Mouse (Mus musculus) midbrain, embryonic 16.5 days (tissue): ENCODE measurements at regions not wholly inside any gene's neighbourhood (a gene's known extent, or its start where the extent isn't known, plus 50 kb on each side); places are given as distances from the start of the nearest gene placed in this dataset.

Experiments used
- ATAC-seq: fragments of 200-750 bp; cut with Nextera tagmentation; 2 replicates; pipeline ENCODE4 v1.8.0; 2017; ENCODE audit warnings: moderate TSS enrichment
- H3K27ac ChIP-seq: fragments of 300-500 bp; sonication (generic); 2 replicates; pipeline ENCODE4 v1.5.1; 2014; ENCODE audit warnings: mild to moderate bottlenecking, low read length, mixed read lengths
- H3K27me3 ChIP-seq: fragments of 300-500 bp; sonication (generic); 2 replicates; pipeline ENCODE4 v1.6.1; 2014; ENCODE audit warnings: low read depth, low read length, mixed read lengths; ENCODE audit not compliant: control insufficient read depth, insufficient read depth
- H3K36me3 ChIP-seq: fragments of 300-500 bp; sonication (generic); 2 replicates; pipeline ENCODE4 v1.6.1; 2014; ENCODE audit warnings: mild to moderate bottlenecking, low read length, moderate library complexity, mixed read lengths; ENCODE audit not compliant: control insufficient read depth, insufficient read depth
- H3K4me1 ChIP-seq: fragments of 300-500 bp; sonication (generic); 2 replicates; pipeline ENCODE4 v1.6.1; 2014; ENCODE audit warnings: mild to moderate bottlenecking, low read length, mixed read lengths; ENCODE audit not compliant: control insufficient read depth, insufficient read depth
- H3K4me2 ChIP-seq: fragments of 300-500 bp; sonication (generic); 2 replicates; pipeline ENCODE4 v1.6.1; 2014; ENCODE audit warnings: mild to moderate bottlenecking, low read length, mixed read lengths
- H3K4me3 ChIP-seq: fragments of 300-500 bp; sonication (generic); 2 replicates; pipeline ENCODE4 v1.5.1; 2014; ENCODE audit warnings: low read depth, mild to moderate bottlenecking, low read length, moderate library complexity, mixed read lengths
- H3K9ac ChIP-seq: fragments of 300-500 bp; sonication (generic); 2 replicates; pipeline ENCODE4 v1.6.1; 2014; ENCODE audit warnings: low read depth, low read length, mixed read lengths
- H3K9me3 ChIP-seq: fragments of 300-500 bp; sonication (generic); replicated peaks from 2 replicates; pipeline ENCODE4 v1.6.1; 2014; ENCODE audit warnings: mild to moderate bottlenecking, low read length, mixed read lengths; ENCODE audit not compliant: control insufficient read depth, poor library complexity, severe bottlenecking
- WGBS: fragments of 180-500 bp; shearing (Covaris S2); extraction: QIAGEN DNeasy Blood & Tissue Kit; methylation state at CpG from one replicate; pipeline ENCODE4 v1.1.7; 2014; 5-methylcytosine and 5-hydroxymethylcytosine counted together

GRCm38 (mm10) chr12:15912491-15912890 is 95.8 kb upstream of the Trib2 start:
- 93% methylated on average over 3 of the region's 3 CpGs for WGBS
- Histone ChIP-seq H3K27ac (no peak overlapping the region), H3K36me3 (no peaks in the 10 kb centered on the region), H3K27me3 (no peaks in the 10 kb centered on the region), H3K9me3 (no peaks in the 10 kb centered on the region), H3K4me1 (no peaks in the 10 kb centered on the region), H3K4me2 (no peak overlapping the region), H3K9ac (no peak overlapping the region), H3K4me3 (no peak overlapping the region)
- ATAC-seq = no peak

GRCm38 (mm10) chr12:15911254-15911991 is 94.7 kb upstream of the Trib2 start:
- no peak overlapping the region for H3K4me3 ChIP-seq
- 96% methylated on average over 1 of the region's 1 CpGs for WGBS

GRCm38 (mm10) chr12:15897539-15897938 is 80.8 kb upstream of the Trib2 start:
- no peak overlapping the region for H3K9ac ChIP-seq
- H3K4me2 ChIP-seq = no peak overlapping the region
- no peak overlapping the region for H3K4me3 ChIP-seq
- H3K36me3 ChIP-seq = no peaks in the 10 kb centered on the region
- 43% methylated on average over 2 of the region's 2 CpGs for WGBS
- peak; percentile 66; the same call in 1 of the 2 replicates for ATAC-seq
- no peaks in the 10 kb centered on the region for H3K27me3 ChIP-seq
- peaks cover 8% of the 10 kb centered on the region for H3K4me1 ChIP-seq
- no peaks in the 10 kb centered on the region for H3K9me3 ChIP-seq
- no peak overlapping the region for H3K27ac ChIP-seq

More at GRCm38 (mm10) chr12:15911254-15911991, 94.7 kb upstream of the Trib2 start:
- Histone ChIP-seq H3K36me3 (no peaks in the 10 kb centered on the region), H3K27me3 (no peaks in the 10 kb centered on the region), H3K4me2 (no peak overlapping the region), H3K9ac (no peak overlapping the region), H3K27ac (no peak overlapping the region), H3K4me1 (no peaks in the 10 kb centered on the region), H3K9me3 (no peaks in the 10 kb centered on the region)
- no peak for ATAC-seq

GRCm38 (mm10) chr12:15896511-15896910 is 79.8 kb upstream of the Trib2 start:
- 50% methylated on average over 3 of the region's 3 CpGs for WGBS
- Histone ChIP-seq H3K9me3 (no peaks in the 10 kb centered on the region), H3K9ac (no peak overlapping the region), H3K27ac (no peak overlapping the region), H3K4me3 (no peak overlapping the region), H3K4me1 (peaks cover 8% of the 10 kb centered on the region), H3K27me3 (no peaks in the 10 kb centered on the region), H3K36me3 (no peaks in the 10 kb centered on the region), H3K4me2 (no peak overlapping the region)
- peak; percentile 75 for ATAC-seq

GRCm38 (mm10) chr12:15895215-15895614 is 78.5 kb upstream of the Trib2 start:
- no peaks in the 10 kb centered on the region for H3K9me3 ChIP-seq
- WGBS = 44% methylated on average over 2 of the region's 2 CpGs
- H3K9ac ChIP-seq = no peak overlapping the region
- no peaks in the 10 kb centered on the region for H3K27me3 ChIP-seq
- H3K4me1 ChIP-seq = peaks cover 8% of the 10 kb centered on the region
- no peaks in the 10 kb centered on the region for H3K36me3 ChIP-seq
- H3K4me3 ChIP-seq = no peak overlapping the region
- H3K4me2 ChIP-seq = no peak overlapping the region
- no peak for ATAC-seq
- H3K27ac ChIP-seq = no peak overlapping the region

GRCm38 (mm10) chr12:15890591-15890990 is 73.9 kb upstream of the Trib2 start:
- no peak overlapping the region for H3K9ac ChIP-seq
- ATAC-seq = no peak
- H3K4me3 ChIP-seq = no peak overlapping the region
- no peak overlapping the region for H3K27ac ChIP-seq
- 18% methylated on average over 1 of the region's 1 CpGs for WGBS
- no peaks in the 10 kb centered on the region for H3K9me3 ChIP-seq
- no peaks in the 10 kb centered on the region for H3K27me3 ChIP-seq
- no peaks in the 10 kb centered on the region for H3K4me1 ChIP-seq
- H3K4me2 ChIP-seq = no peak overlapping the region
- H3K36me3 ChIP-seq = no peaks in the 10 kb centered on the region

- H3K9ac ChIP-seq = no peak overlapping the region
- WGBS = 82% methylated on average over 7 of the region's 7 CpGs
- H3K4me2 ChIP-seq = no peak overlapping the region
- no peaks in the 10 kb centered on the region for H3K4me1 ChIP-seq
- ATAC-seq = no peak
- H3K27ac ChIP-seq = no peak overlapping the region
- no peaks in the 10 kb centered on the region for H3K36me3 ChIP-seq
- no peak overlapping the region for H3K4me3 ChIP-seq
- H3K9me3 ChIP-seq = no peaks in the 10 kb centered on the region
- no peaks in the 10 kb centered on the region for H3K27me3 ChIP-seq
Observed at GRCm38 (mm10) chr12:15879907-15880430, 63.2 kb upstream of the Trib2 start.
